Mouse (Mus musculus) adrenal gland, postnatal 0 days (tissue): Measurements from ENCODE around the gene Fpr-rs7. TPM values are rescaled to one million over a fixed set of nuclear protein-coding genes. Genes with fewer than 3 reads are reported as not detected.

ENCODE experiments used
- polyA plus RNA-seq: library from polyadenylated mRNA; unstranded; fragments of >200 nt; fragmentation: Nextera tagmentation; extraction: Ambion mirVana; gene quantifications from 2 replicates; pipeline ENCODE4 v1.2.1, GENCODE M21; 2015

The Fpr-rs7 gene
- polyA plus RNA-seq, result not detected in 2 replicates

GRCm38 (mm10) chr17:20114126-20114525, at the start of gene Fpr-rs7:
TSS of gene Fpr-rs7 (minus strand) at chr17:20114226.

Other genes with a start within 250 kb of the Fpr-rs7 start
- not detected in 2 replicates for gene Vmn2r104, start 65.9 kb downstream of the Fpr-rs7 start, polyA plus RNA-seq
- gene Fpr-rs6, start 68.9 kb upstream of the Fpr-rs7 start, polyA plus RNA-seq, result not detected in 2 replicates
- gene Vmn2r105, start 120.8 kb upstream of the Fpr-rs7 start, polyA plus RNA-seq, result not detected in 2 replicates
- gene Vmn2r106, start 171.3 kb upstream of the Fpr-rs7 start, polyA plus RNA-seq, result not detected in 2 replicates
- gene Vmn2r107, start 231.0 kb upstream of the Fpr-rs7 start, polyA plus RNA-seq, result not detected in 2 replicates